Mouse (Mus musculus) adrenal gland, adult 8-10 months (tissue): ENCODE results near the gene Mpeg1. TPM values are rescaled to one million over a fixed set of nuclear protein-coding genes. Genes with fewer than 3 reads are reported as not detected.

Source experiments
- DNase-seq: peaks from one replicate; pipeline ENCODE4 v3.0.0; 2022
- total RNA-seq, 4 experiments: library from RNA; stranded (reverse); gene quantifications; 2 replicates each; pipeline ENCODE4 v1.2.4; 2022

Gene Mpeg1
- 10 to 100 TPM; 29.9 to 72.1 (median 53.2) TPM for total RNA-seq

DNA sequence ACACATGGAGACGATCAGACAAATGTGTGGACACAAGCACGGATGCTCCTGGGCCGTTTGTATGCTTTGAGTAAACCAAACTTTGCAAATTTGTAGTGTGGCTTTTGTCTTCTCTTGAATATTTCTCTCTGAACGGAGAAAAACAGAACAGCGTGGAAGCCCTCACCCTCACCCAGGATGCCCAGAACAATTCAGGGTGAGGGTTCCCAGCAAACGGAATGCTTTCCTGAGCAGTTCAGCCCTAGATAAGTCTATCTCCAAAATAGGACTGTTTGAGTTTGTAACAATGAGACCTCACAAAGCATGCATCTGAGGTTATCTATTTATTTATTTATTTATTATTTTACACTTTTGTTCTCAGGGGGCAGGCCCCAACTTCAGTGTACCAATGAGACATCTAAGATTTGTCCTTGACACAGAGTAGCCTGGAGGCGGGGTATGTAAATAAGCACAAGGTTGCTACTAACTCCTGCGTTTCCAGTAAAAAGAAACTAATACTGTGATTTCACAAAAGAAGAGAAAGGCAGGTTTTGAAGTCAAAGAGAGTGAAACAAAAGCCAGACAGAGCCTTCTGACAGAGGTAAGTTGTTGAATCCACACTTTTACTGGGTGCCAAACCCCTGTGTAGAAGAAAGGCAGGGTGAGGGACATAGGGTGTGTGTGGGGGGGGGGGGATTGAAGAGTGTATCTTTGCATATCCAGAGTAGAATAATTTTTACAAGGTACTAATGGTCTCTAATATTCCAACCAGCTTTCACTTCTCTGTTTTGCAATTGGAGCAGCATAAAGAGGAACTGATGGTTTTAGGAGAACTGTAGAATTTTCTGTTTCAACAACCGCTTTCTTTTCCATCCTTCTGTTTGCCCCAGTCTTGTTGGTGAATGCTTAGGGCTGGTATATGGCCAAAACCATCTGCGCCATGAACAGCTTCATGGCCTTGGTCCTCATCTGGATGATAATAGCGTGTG lies at the start of gene Mpeg1:
Gene Mpeg1 (plus strand): TSS at position 498 of the 968 bp plus-strand sequence.
- DNase-seq, result no peak

DNA sequence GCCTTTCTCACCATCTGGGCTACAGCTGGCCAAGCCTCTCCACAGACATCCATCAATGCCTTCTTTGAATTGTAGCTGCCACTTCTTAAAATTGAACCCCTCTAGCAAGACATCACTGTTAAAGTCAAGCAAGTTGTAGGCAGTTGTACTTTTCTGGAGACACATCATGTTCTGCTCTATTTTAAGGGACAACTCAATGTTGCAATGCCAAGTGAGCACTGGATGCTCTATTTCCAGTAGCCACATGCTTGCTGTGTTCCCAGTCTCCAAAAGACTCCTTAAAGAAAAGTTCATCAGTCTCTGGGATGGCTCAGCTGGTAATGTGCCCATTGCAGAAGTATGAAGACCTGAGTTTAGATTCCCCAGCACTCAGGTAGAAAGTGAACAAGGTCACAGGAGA lies 46.8 kb upstream of the Mpeg1 start:
- DNase-seq, result no peak

DNA sequence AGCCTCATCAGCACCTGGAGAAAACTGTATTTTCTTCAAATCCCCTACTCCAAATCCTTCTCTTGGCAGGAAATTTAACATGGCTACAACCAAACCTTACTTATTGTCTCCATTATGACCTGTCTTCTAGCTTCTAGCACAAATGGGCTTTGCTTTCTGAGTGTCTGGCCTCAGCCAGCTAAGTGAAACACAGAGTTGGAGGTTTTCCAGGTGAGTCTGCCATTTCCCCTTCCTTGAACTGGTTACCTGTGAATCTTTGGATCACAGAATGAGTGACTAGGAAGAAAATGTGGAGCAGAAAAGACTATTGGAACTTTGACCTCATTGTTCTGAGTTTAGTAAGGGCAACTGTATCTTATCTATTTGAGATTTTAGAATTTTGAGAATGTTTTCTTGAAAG lies 43.2 kb upstream of the Mpeg1 start, which contains the start of gene Olfr1441:
Gene Olfr1441 (plus strand): TSS at position 73 of the 400 bp plus-strand sequence.
- no peak for DNase-seq

DNA sequence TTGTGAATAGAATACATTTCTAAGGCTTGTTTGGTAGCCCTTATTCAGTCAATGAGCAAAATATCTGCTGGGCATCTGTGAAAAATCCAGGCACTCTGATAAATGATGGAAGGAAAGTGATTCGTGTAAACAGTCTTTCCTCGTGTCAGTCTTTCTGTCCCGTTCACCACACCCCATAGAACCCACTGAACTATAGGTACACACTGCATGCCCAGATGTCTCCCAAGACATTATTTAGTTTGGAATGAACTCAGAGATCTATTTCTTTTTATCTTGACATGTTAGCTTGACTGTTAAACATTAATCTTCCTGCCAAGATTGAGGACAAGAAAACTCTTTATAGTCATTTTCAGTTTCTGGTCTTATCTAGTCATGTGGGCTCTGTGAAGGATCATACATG lies 42.3 kb upstream of the Mpeg1 start:
- no peak for DNase-seq

DNA sequence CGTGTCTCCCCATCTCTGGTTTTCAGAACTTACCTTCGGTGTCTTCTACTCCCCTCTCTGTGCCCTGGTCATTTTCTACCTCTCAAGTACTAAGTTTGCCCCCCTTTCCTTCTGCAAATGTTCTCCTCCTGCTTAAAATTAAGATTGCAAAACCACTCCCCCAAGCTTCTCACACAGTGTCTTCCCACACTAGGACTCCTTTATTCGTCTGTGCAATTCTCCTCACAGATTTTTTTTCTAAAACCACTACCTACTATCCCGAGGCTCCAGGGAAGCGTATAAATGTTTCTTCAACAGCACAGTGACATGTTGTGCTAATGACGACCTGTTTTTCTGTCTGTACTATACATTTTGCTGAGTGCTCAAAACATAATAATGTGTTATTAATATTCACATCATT lies 40.0 kb upstream of the Mpeg1 start:
- DNase-seq, result no peak

DNA sequence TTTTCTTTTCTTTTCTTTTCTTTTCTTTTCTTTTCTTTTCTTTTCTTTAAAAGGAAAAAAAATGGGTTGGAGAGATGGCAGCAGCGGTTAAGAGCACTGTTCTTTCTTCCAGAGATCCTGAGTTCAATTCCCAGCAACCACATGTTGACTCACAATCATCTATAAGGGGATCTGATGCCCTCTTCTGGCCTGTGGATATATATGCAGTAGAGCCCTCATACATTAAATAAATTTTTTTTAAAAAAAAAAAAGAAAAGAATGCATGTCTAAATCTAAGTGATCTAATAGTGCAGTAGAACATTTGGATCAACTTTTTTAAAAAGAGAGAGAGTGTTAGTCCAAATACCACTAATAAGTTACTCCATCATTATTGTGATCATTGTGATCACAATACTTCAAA lies 38.9 kb upstream of the Mpeg1 start:
- DNase-seq, result no peak

DNA sequence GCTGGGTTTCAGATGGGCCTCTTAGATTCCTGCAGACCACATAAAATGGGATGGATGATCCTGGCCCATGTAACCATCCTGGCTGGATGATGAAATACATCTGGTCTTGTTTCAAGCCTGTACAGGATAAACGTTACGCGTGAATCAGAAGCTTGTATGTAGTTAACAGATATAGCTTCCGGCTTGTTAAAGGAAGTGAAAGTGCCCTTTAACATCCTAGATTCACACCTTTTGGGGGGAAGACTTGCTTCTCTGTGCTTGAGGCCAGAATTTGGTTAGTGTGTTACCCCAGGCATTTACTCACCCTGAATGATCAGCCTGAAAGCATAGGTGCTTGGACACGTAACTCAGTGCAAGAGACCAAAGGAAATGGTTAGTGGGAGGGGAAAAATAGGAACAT lies 33.5 kb upstream of the Mpeg1 start:
- DNase-seq, result no peak

DNA sequence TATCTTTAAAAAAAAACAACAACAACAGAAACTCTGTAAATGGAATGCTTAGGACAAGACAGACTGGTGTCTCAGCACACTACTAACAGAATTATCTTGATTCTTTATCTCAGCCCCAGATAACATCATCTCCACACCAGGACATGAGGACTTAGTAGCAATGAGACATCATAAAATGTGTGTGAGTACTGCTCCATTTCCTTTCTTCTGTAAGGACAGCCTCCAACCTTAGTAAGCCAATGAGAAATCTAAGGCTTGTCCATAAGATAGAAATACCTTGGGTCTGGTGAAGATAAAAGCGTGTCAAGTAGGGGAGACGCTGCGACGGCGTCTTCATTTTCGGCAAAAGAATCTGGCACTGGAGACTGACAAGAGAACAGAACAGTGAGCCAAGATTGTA lies 33.0 kb upstream of the Mpeg1 start, which contains the start of gene Pfpl:
Gene Pfpl (plus strand): TSS at position 301 of the 400 bp plus-strand sequence.
- DNase-seq, result no peak

DNA sequence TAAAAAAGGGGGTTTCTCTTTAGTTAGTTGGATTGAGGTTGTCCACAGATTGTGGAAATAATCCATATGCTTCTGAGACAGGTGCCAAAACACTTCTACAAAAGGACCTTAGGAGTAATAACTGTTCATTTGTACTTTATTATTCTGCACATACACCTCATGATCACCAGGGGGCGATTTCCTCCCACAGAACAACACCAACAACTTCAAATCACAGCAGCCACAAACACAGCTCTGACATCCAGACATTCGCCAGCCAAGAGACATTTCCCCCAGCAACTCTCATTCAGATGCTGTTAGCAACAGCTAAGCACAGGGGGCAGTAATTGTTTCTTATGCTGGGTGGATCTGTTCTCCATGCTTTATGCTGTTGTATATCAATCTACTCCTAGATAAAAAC lies 27.5 kb upstream of the Mpeg1 start:
- no peak for DNase-seq

DNA sequence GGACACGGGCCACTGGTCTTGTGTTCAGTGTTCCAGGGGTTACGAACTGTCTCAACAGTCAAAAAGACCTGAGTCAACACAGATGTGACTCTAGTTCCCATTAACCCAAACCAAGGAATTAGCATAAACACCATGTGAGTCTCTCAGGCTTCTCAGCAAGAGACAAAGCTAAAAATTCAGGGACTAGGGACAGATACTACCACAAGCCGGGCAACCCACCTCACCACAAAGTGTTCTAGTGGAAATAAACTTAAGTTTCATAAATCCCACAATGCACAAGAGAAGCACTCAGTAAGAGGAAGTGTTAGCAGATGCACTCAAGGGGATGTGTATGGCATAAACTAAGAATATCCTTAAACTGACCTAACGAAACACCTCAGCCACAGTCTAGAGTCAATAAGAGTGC lies 25.6 kb upstream of the Mpeg1 start:
- no peak for DNase-seq

DNA sequence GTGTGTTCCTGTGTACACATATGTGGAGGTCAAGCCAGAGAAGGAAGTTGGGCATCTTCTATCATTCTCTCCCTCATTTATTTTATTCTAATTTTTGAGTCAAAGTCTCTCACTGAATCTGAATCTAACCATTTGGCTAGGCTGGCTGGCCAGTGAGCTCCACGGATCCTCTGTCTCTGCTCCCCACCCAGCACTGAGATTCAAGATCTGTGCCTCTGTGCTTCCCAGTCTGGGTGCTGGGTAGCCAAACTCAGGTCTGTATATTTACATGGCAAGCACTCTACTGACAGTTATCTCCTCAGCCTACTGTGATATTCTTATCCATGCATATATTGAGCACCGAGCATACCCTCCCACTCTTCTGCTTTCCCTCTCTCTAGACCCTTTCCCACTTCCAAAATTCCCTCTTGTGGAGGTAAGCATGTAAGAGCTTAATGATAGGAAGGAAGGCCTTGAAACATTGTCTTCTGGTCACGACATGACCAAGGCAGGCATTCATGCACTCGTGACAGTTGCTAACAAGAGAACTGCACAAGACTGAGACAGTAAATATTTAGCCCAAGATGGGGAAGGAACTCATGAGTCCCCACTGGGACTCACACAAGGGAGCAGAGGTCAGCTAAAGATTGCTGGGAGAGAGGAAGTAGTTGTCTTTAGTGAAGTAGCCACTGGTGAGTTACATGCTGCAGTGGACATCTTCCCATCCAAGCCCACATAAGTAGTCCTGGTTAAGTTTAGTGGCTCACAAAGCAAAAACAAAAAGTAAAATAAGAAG lies 24.6 kb upstream of the Mpeg1 start:
- DNase-seq, result no peak

DNA sequence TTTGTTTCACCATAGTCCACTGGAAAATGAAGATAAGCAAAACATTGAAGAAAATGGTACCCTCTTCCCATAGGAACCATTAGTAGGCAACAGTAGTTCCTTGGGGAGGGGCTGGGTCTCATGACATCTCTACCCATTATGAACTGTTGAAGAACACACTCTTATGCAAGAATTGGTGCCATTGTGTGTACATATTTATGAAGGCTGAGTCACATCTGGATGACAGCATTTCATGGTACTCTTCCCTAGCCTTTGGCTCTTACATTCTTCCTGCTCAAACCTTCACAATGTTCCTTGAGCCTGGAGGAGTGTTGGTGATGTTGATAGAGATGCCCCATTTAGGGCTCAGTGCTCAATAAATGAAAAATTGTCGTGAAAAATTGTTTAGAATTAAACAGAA lies 21.0 kb upstream of the Mpeg1 start:
- no peak for DNase-seq

DNA sequence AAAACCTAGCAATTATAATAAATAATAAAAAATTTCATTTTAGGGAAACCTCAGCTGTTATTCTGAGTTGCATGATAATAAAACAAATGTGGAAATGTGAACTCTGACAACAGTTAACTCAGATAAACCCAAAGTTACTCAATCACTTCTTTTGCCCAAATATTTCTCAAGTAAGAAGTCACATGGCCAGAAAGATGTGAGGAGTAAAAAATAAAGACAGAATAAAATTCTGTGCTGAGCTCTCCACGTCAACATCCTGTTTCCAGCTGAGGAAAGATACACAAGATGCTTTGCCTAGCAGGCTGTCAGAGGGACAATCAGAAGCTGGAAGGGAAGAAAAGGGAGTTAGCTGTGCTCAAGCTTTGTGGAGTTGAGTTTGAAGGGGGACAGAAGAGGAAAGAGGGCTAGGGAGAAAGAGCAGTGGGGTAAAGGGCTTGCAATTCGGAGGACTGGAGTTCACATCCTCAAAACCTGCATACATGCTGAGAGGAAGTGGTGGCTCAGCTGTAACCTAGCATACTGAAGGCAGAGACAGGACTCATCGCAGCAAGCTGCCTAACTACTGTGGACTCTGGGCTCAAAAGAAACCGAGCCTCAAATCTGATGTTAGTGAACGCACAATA lies 20.4 kb upstream of the Mpeg1 start:
- no peak for DNase-seq

DNA sequence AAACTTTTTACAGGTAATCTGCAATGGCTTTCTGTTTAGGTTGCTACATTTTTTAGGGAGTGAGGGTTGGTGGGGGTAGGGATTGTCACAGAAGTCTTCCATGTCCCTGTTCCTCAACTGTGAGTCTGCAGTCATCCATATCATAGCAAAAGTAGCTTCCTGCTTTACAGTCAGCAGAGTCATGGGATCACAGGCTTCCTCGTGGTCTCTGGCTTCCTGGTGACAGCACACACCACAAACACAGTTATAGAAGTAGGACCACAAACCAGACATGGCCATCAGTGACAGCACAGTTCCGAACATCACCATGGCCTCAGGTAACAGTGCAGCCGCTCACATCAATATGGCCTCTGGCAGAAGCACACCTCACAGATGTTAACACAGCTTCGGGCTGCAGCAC lies 18.0 kb upstream of the Mpeg1 start:
- no peak for DNase-seq

DNA sequence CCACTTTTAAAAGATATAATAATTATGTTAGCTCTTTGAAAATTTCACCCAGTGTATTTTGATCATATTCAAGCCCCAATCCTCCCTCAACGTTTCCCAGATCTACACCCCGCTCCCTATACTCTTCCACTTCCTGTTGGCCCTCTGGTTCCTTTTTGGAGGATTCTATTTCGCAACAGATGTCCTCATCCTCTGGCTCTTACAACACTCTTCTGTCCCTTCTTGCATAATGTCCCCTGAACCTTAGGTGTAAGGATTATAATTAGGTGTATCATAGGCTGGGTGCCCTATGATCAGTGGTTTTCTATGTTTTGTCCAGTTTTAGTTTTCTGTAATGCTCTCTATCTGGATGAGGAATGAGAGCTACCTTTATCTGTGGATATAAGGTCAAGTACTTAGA lies 15.6 kb upstream of the Mpeg1 start:
- no peak for DNase-seq

DNA sequence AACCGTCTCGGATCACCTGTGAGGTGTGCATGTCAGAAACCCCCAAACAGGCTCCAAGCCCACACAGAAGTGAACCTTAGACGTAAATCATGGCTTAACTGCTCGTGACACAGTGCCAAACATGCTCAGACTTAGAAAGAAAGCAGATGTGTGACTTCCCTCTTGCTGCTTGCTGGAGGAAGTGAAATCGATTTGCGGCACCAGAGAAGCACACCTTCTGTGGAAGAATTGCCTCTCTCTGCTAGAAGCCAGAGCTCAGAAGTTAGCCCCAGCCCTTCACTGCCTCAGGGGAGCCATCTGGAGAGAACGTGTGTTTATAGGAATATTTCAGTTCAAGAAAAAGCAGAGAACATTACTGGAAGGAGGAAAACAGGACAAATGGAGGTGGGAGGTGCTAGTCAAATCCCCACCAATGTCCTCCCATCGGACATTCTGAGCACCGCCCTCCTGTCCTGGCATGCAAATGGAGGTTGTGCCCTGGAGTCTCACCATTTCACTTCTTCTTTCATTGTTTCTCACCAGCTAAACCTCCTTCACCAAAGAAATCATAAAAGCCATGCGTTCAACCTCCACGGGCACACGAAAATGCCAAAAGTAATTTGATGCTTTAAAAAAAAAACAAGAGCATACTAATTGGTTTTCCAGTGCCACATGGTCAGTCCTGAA lies 3.0 kb upstream of the Mpeg1 start:
- no peak for DNase-seq

DNA sequence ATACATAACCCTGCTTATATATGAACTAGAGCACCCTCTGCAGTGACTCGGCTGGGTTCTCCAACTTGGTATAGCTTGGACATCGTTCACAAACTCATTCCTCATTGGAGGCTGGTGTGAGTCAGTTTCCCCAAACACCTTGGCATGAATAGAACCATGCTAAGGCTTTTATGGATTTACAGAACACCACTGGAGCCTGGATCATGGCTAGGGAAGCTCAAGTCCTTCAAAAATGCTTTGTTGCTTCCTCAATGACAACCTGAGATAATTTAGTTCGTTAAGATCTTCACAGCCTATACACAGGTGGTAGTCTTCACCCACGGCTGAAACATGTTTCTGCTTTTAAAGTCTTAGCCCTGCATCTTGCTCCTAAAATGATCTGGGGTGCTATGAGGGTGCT lies 1.1 kb upstream of the Mpeg1 start:
- no peak for DNase-seq

DNA sequence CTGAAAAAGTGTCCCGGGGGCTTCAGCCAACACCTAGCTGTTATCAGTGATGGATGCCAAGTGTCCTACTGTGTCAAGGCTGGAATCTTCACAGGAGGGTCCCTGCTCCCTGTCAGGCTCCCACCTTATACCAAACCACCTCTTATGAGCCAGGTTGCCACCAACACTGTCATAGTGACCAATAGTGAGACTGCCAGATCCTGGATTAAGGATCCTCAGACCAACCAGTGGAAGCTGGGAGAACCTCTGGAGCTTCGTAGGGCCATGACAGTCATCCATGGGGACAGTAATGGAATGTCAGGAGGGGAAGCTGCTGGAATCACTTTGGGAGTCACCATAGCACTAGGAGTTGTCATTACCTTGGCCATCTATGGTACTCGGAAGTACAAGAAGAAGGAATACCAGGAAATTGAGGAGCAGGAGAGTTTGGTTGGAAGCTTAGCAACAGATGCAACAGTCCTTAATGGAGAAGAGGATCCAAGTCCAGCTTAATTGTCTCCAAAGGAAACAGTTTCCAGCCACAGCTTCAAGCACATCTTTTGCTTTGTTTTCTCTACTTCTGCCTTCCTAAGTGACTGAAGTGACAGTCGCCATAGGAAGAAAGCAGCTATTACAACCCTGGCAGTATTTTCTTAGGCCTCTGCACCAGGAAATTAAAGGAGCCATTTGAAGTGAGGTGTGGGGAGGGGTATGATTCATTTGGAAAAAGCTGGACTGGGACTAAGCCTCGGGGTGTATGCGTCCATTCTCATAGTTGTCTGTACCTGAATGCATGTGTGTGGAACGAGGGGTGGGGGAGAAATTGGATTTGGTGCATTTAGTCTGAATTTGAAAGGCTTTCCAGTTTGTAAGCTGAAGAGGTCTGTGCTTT lies 2.5 kb downstream of the Mpeg1 start:
- DNase-seq, result no peak

DNA sequence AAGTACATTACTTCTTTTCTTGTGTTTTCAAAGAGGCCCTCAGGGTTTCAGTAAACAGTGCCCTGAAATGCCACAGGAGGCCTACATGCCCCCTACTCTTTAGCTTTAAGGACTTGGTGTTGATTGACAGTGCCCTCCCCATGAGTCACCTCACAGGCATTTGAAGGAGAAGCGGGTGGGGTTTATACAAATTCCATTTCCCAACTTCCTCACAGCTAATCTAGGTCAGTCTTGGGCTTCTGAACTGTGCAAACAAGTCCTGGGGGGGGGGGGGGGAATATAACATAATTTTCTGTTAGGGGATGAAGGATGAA lies 3.1 kb downstream of the Mpeg1 start:
- DNase-seq, result peak; percentile 56

DNA sequence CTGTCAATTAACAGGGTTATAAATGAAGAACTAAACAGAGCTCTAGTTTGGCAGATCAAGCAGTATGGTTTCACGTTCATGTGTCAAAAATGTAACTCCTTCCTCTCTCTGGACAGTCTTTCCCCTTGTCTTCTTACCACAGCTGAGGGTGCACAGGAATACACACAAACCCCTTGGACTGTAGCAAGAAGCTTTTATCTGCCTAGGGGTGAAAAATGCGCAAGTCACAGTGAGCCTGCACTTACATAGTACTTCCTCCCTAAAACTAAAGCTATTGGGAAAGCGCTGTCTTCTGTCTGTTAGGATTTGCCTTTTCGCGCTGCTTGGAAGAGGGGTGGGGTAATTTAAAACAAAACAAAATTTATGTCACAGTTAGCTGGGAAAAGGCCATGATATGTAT lies 3.5 kb downstream of the Mpeg1 start:
- no peak for DNase-seq

DNA sequence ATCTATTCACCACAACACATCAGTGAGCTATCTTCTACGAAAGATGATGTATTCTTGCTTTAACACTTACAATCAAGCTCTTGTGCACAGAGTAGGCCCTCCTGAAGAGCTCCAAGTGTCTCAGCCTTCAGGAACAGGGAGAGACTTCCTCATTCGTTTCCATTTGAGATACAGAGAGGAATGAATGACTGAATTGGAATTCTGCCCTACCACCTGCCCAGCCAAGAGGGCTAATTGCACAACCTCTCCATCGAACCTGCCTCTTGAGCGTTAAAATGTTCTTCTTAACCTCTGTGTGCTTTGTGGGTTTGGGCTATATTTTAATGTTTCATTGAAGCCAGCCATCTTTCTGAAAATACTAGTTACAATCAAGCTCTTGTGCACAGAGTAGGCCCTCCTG lies 4.1 kb downstream of the Mpeg1 start:
- DNase-seq, result no peak
